Mouse (Mus musculus): Measurements from ENCODE around the gene Chaf1a. TPM values are rescaled to one million over a fixed set of nuclear protein-coding genes. Genes with fewer than 3 reads are reported as not detected.

Gene Chaf1a
- polyA plus RNA-seq, 1 experiment from 2014 or later, result 4.5 TPM

GRCm38 (mm10) chr17:56092312-56092711 lies 52.1 kb downstream of the Chaf1a start:
- Histone ChIP-seq H3K36me3 (ENCODE audit: control insufficient read depth, insufficient read depth, low read length) (peaks cover 18% of the 10 kb centered on the region), H3K27ac (ENCODE audit: low read depth, low read length) (no peak overlapping the region), H3K4me1 (ENCODE audit: control insufficient read depth, insufficient read depth, low read depth, low read length) (no peaks in the 10 kb centered on the region), H3K9me3 (ENCODE audit: control insufficient read depth, low read length) (no peaks in the 10 kb centered on the region), H3K9ac (ENCODE audit: low read depth, low read length) (no peak overlapping the region), H3K4me2 (ENCODE audit: low read length) (no peak overlapping the region), H3K27me3 (replicated peaks; ENCODE audit: control insufficient read depth, insufficient read depth, low read length) (no peaks in the 10 kb centered on the region), H3K4me3 (ENCODE audit: low read length) (no peak overlapping the region)
- no peak for ATAC-seq
- WGBS, result 100% methylated on average over 1 of the region's 1 CpGs

GRCm38 (mm10) chr17:56092794-56093193 lies 52.6 kb downstream of the Chaf1a start:
- ATAC-seq, result no peak
- Histone ChIP-seq H3K9me3 (ENCODE audit: control insufficient read depth, low read length) (no peaks in the 10 kb centered on the region), H3K36me3 (ENCODE audit: control insufficient read depth, insufficient read depth, low read length) (peaks cover 23% of the 10 kb centered on the region), H3K27ac (ENCODE audit: low read depth, low read length) (no peak overlapping the region), H3K9ac (ENCODE audit: low read depth, low read length) (no peak overlapping the region), H3K4me2 (ENCODE audit: low read length) (no peak overlapping the region), H3K27me3 (replicated peaks; ENCODE audit: control insufficient read depth, insufficient read depth, low read length) (no peaks in the 10 kb centered on the region), H3K4me3 (ENCODE audit: low read length) (no peak overlapping the region), H3K4me1 (ENCODE audit: control insufficient read depth, insufficient read depth, low read depth, low read length) (no peaks in the 10 kb centered on the region)
- 80% methylated on average over 1 of the region's 1 CpGs for WGBS

- H3K9me3 ChIP-seq (ENCODE audit: control insufficient read depth, low read length), result no peaks in the 10 kb centered on the region
- no peak overlapping the region for H3K9ac ChIP-seq (ENCODE audit: low read depth, low read length)
Measured at GRCm38 (mm10) chr17:56096883-56097282, 56.6 kb downstream of the Chaf1a start.

GRCm38 (mm10) chr17:56098180-56098579 lies 57.9 kb downstream of the Chaf1a start:
- Histone ChIP-seq H3K4me2 (ENCODE audit: low read length) (no peak overlapping the region), H3K4me3 (ENCODE audit: low read length) (no peak overlapping the region), H3K9me3 (ENCODE audit: control insufficient read depth, low read length) (no peaks in the 10 kb centered on the region), H3K36me3 (ENCODE audit: control insufficient read depth, insufficient read depth, low read length) (peaks cover 60% of the 10 kb centered on the region), H3K27me3 (replicated peaks; ENCODE audit: control insufficient read depth, insufficient read depth, low read length) (no peaks in the 10 kb centered on the region), H3K27ac (ENCODE audit: low read depth, low read length) (no peak overlapping the region), H3K4me1 (ENCODE audit: control insufficient read depth, insufficient read depth, low read depth, low read length) (no peaks in the 10 kb centered on the region), H3K9ac (ENCODE audit: low read depth, low read length) (no peak overlapping the region)
- 90% methylated on average over 8 of the region's 8 CpGs for WGBS
- no peak for ATAC-seq

More at GRCm38 (mm10) chr17:56096883-56097282, 56.6 kb downstream of the Chaf1a start:
- Histone ChIP-seq H3K4me2 (ENCODE audit: low read length) (no peak overlapping the region), H3K27ac (ENCODE audit: low read depth, low read length) (no peak overlapping the region), H3K4me3 (ENCODE audit: low read length) (no peak overlapping the region), H3K4me1 (ENCODE audit: control insufficient read depth, insufficient read depth, low read depth, low read length) (no peaks in the 10 kb centered on the region), H3K27me3 (replicated peaks; ENCODE audit: control insufficient read depth, insufficient read depth, low read length) (no peaks in the 10 kb centered on the region), H3K36me3 (ENCODE audit: control insufficient read depth, insufficient read depth, low read length) (peaks cover 50% of the 10 kb centered on the region)
- WGBS, result 89% methylated on average over 12 of the region's 12 CpGs
- no peak for ATAC-seq

GRCm38 (mm10) chr17:56098711-56099572 lies 58.7 kb downstream of the Chaf1a start:
- Histone ChIP-seq H3K4me3 (ENCODE audit: low read length) (no peak overlapping the region), H3K27ac (ENCODE audit: low read depth, low read length) (no peak overlapping the region), H3K4me2 (ENCODE audit: low read length) (no peak overlapping the region), H3K9me3 (ENCODE audit: control insufficient read depth, low read length) (no peaks in the 10 kb centered on the region), H3K4me1 (ENCODE audit: control insufficient read depth, insufficient read depth, low read depth, low read length) (no peaks in the 10 kb centered on the region), H3K27me3 (replicated peaks; ENCODE audit: control insufficient read depth, insufficient read depth, low read length) (no peaks in the 10 kb centered on the region), H3K9ac (ENCODE audit: low read depth, low read length) (no peak overlapping the region), H3K36me3 (ENCODE audit: control insufficient read depth, insufficient read depth, low read length) (peaks cover 57% of the 10 kb centered on the region)
- ATAC-seq, result no peak
- WGBS, result 93% methylated on average over 15 of the region's 15 CpGs

- peaks cover 55% of the 10 kb centered on the region for H3K36me3 ChIP-seq (ENCODE audit: control insufficient read depth, insufficient read depth, low read length)
- no peak overlapping the region for H3K27ac ChIP-seq (ENCODE audit: low read depth, low read length)
- 96% methylated on average over 3 of the region's 3 CpGs for WGBS
- H3K4me3 ChIP-seq (ENCODE audit: low read length), result no peak overlapping the region
- ATAC-seq, result no peak
- no peaks in the 10 kb centered on the region for H3K9me3 ChIP-seq (ENCODE audit: control insufficient read depth, low read length)
- no peaks in the 10 kb centered on the region for H3K4me1 ChIP-seq (ENCODE audit: control insufficient read depth, insufficient read depth, low read depth, low read length)
- H3K4me2 ChIP-seq (ENCODE audit: low read length), result no peak overlapping the region
- H3K27me3 ChIP-seq (replicated peaks; ENCODE audit: control insufficient read depth, insufficient read depth, low read length), result no peaks in the 10 kb centered on the region
- H3K9ac ChIP-seq (ENCODE audit: low read depth, low read length), result no peak overlapping the region
Measured at GRCm38 (mm10) chr17:56100811-56101210, 60.6 kb downstream of the Chaf1a start.

GRCm38 (mm10) chr17:56102158-56102557 lies 61.9 kb downstream of the Chaf1a start:
- peaks cover 46% of the 10 kb centered on the region for H3K36me3 ChIP-seq (ENCODE audit: control insufficient read depth, insufficient read depth, low read length)
- no peak overlapping the region for H3K4me2 ChIP-seq (ENCODE audit: low read length)
- no peaks in the 10 kb centered on the region for H3K4me1 ChIP-seq (ENCODE audit: control insufficient read depth, insufficient read depth, low read depth, low read length)
- no peak overlapping the region for H3K4me3 ChIP-seq (ENCODE audit: low read length)
- ATAC-seq, result no peak
- WGBS, result 95% methylated on average over 5 of the region's 5 CpGs
- H3K9ac ChIP-seq (ENCODE audit: low read depth, low read length), result no peak overlapping the region
- no peaks in the 10 kb centered on the region for H3K9me3 ChIP-seq (ENCODE audit: control insufficient read depth, low read length)
- H3K27me3 ChIP-seq (replicated peaks; ENCODE audit: control insufficient read depth, insufficient read depth, low read length), result no peaks in the 10 kb centered on the region
- H3K27ac ChIP-seq (ENCODE audit: low read depth, low read length), result no peak overlapping the region

- Histone ChIP-seq H3K4me2 (ENCODE audit: low read length) (no peak overlapping the region), H3K36me3 (ENCODE audit: control insufficient read depth, insufficient read depth, low read length) (peaks cover 39% of the 10 kb centered on the region), H3K27ac (ENCODE audit: low read depth, low read length) (no peak overlapping the region), H3K4me3 (ENCODE audit: low read length) (no peak overlapping the region), H3K27me3 (replicated peaks; ENCODE audit: control insufficient read depth, insufficient read depth, low read length) (no peaks in the 10 kb centered on the region), H3K9me3 (ENCODE audit: control insufficient read depth, low read length) (no peaks in the 10 kb centered on the region), H3K9ac (ENCODE audit: low read depth, low read length) (no peak overlapping the region), H3K4me1 (ENCODE audit: control insufficient read depth, insufficient read depth, low read depth, low read length) (no peaks in the 10 kb centered on the region)
- ATAC-seq, result no peak
- 94% methylated on average over 9 of the region's 9 CpGs for WGBS
Measured at GRCm38 (mm10) chr17:56102927-56103326, 62.7 kb downstream of the Chaf1a start.

- no peak for ATAC-seq
- Histone ChIP-seq H3K27me3 (replicated peaks; ENCODE audit: control insufficient read depth, insufficient read depth, low read length) (no peaks in the 10 kb centered on the region), H3K4me2 (ENCODE audit: low read length) (no peak overlapping the region), H3K4me1 (ENCODE audit: control insufficient read depth, insufficient read depth, low read depth, low read length) (no peaks in the 10 kb centered on the region), H3K27ac (ENCODE audit: low read depth, low read length) (no peak overlapping the region), H3K9me3 (ENCODE audit: control insufficient read depth, low read length) (no peaks in the 10 kb centered on the region), H3K36me3 (ENCODE audit: control insufficient read depth, insufficient read depth, low read length) (peaks cover 34% of the 10 kb centered on the region), H3K9ac (ENCODE audit: low read depth, low read length) (no peak overlapping the region), H3K4me3 (ENCODE audit: low read length) (no peak overlapping the region)
- 97% methylated on average over 8 of the region's 8 CpGs for WGBS
Measured at GRCm38 (mm10) chr17:56103465-56104285, 63.4 kb downstream of the Chaf1a start.
